Mouse (Mus musculus): ENCODE measurements around the gene Ostm1. TPM values are rescaled to one million over a fixed set of nuclear protein-coding genes. Genes with fewer than 3 reads are reported as not detected.
A peak's percentile ranks its signal among the peaks of the same experiment; 100 is the strongest.

The Ostm1 gene
- polyA plus RNA-seq, 1 experiment: 7.5 TPM

DNA sequence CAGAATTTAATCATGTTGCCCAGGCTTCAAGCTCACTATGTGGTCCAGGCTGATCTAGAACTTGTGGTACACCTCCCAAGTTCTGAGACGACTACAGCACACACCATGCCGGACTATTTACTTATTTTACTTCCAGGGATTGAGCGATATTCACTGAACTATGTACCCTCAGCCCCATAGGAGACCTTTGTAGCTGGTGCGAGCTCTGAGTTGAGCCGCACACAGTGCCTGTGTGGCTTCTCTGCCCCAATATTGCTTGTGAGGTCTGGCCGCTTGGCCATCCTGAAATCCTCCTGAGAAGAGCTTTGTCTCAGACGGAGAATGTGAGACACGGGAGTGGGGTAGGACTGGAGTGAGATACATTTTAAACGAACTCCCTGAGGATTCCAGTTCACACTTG is 31.1 kb downstream of the Ostm1 start:
- H3K36me3 ChIP-seq (replicated peaks; ENCODE audit: low read length): no peaks in the 10 kb centered on the region
- H3K4me1 ChIP-seq: peaks cover 28% of the 10 kb centered on the region
- no peak for TF ChIP-seq GATA1 (IDR thresholded peaks at IDR 0.05; ENCODE audit: borderline replicate concordance, low read length)
- no peak for TF ChIP-seq FLI1 (IDR thresholded peaks at IDR 0.05; ENCODE audit: low read length)
- peaks cover 86% of the 10 kb centered on the region for H3K27me3 ChIP-seq (replicated peaks)
- H3K9me3 ChIP-seq: peaks cover 25% of the 10 kb centered on the region
- no peak overlapping the region for H3K4me3 ChIP-seq (replicated peaks)

DNA sequence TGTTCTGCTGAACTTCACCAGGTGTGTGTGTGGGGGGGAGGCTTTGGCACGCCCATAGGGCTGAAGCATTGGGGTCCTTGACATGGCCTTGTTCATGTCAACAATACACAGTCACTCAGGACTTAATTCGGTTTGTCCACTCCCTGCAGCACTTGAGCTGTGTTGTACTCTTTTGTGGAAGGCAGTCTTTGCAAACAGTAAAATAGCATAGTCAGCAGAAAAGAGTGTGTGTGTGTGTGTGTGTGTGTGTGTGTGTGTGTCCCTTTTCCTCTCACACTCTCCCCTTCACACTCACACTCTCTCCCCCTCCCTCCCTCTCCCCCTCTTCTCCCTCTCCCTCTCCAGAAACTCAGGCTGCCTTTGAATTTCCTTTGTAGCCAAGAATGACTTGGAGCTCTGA is 34.7 kb downstream of the Ostm1 start:
- no peak overlapping the region for H3K4me3 ChIP-seq (replicated peaks)
- H3K27me3 ChIP-seq (replicated peaks): peaks cover 78% of the 10 kb centered on the region
- TF ChIP-seq FLI1 (IDR thresholded peaks at IDR 0.05; ENCODE audit: low read length) (no peak), GATA1 (IDR thresholded peaks at IDR 0.05; ENCODE audit: borderline replicate concordance, low read length) (no peak)

DNA sequence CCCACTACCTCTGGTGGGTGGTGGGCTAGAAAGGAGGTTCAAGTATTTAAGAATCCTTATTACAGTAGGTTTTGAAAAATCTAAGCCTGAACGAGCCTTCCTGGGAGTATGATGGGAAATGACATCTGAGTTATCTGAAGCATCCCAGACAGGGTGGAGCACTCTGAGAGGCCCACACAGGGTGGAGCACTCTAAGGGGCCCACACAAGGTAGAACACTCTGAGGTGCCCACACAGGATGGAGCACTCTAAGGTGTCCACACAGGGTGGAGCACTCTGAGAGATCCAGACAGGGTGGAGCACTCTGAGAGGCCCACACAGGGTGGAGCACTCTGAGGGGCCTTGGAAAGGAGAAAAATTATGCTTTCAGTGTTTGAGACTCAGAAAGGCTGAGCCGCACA is 42.3 kb downstream of the Ostm1 start:
- H3K36me3 ChIP-seq (replicated peaks; ENCODE audit: low read length): no peaks in the 10 kb centered on the region
- TF ChIP-seq GATA1 (IDR thresholded peaks at IDR 0.05; ENCODE audit: borderline replicate concordance, low read length) (no peak), FLI1 (IDR thresholded peaks at IDR 0.05; ENCODE audit: low read length) (no peak)
- no peak overlapping the region for H3K4me3 ChIP-seq (replicated peaks)
- H3K27me3 ChIP-seq (replicated peaks): peaks cover 82% of the 10 kb centered on the region
- H3K9me3 ChIP-seq: peaks cover 10% of the 10 kb centered on the region
- peaks cover 9% of the 10 kb centered on the region for H3K4me1 ChIP-seq

More for the DNA sequence above, 34.7 kb downstream of the Ostm1 start:
- Histone ChIP-seq H3K4me1 (peaks cover 23% of the 10 kb centered on the region), H3K9me3 (peaks cover 18% of the 10 kb centered on the region), H3K36me3 (replicated peaks; ENCODE audit: low read length) (no peaks in the 10 kb centered on the region)

- TF ChIP-seq GATA1 (IDR thresholded peaks at IDR 0.05; ENCODE audit: borderline replicate concordance, low read length): no peak
- no peak for TF ChIP-seq FLI1 (IDR thresholded peaks at IDR 0.05; ENCODE audit: low read length)
- no peak overlapping the region for H3K4me3 ChIP-seq (replicated peaks)
- H3K27me3 ChIP-seq (replicated peaks): peaks cover 97% of the 10 kb centered on the region
- no peaks in the 10 kb centered on the region for H3K36me3 ChIP-seq (replicated peaks; ENCODE audit: low read length)
- H3K9me3 ChIP-seq: peaks cover 7% of the 10 kb centered on the region
- peaks cover 51% of the 10 kb centered on the region for H3K4me1 ChIP-seq
Observed at GRCm38 (mm10) chr10:42630596-42631355, 47.2 kb downstream of the Ostm1 start.

DNA sequence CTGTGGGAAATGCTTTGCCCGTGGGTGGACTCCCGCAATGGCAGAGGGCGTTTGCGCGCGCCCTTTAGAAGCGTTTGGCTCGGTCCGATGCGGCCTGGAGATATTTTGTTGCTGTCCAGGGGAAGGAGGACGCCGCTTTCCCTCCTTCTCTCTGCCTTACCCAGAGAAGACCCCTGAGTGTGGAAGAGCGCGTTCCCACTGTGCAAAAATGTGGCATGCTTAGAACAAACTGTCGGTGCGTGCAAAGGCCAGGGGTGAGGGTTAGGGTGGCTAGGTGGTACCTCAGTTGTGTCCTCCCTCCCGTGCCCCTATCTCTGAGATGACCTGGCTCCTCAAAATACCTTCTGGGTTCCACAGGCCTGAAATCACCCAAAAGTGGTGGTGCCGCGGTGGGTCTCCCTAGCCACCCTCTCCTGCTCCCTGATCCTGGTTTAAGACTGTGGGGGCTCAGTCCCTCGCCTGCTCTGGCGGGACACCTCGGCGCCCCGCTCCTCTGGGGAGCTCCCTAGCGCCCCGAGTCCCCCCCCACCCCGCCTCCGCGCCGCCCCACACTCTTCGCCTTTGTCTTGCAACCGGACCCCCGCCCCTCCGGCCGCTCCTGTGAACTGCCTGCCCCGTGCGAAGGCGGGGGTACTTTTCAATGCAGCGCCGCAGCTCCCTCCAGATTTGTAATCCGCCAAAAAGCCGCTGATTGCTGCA is 48.3 kb downstream of the Ostm1 start:
- Histone ChIP-seq H3K4me1 (peaks cover 60% of the 10 kb centered on the region), H3K36me3 (replicated peaks; ENCODE audit: low read length) (no peaks in the 10 kb centered on the region), H3K4me3 (replicated peaks) (peak overlapping the region; percentile 93)

GRCm38 (mm10) chr10:42632453-42633360 is 49.1 kb downstream of the Ostm1 start:
- peaks cover 67% of the 10 kb centered on the region for H3K4me1 ChIP-seq
- peak overlapping the region; percentile 93 for H3K4me3 ChIP-seq (replicated peaks)
- peaks cover 7% of the 10 kb centered on the region for H3K9me3 ChIP-seq
- no peak for TF ChIP-seq FLI1 (IDR thresholded peaks at IDR 0.05; ENCODE audit: low read length)
- TF ChIP-seq GATA1 (IDR thresholded peaks at IDR 0.05; ENCODE audit: borderline replicate concordance, low read length): no peak
- H3K27me3 ChIP-seq (replicated peaks): peaks cover 96% of the 10 kb centered on the region
- H3K36me3 ChIP-seq (replicated peaks; ENCODE audit: low read length): no peaks in the 10 kb centered on the region

More for the DNA sequence above, 48.3 kb downstream of the Ostm1 start:
- Histone ChIP-seq H3K27me3 (replicated peaks) (peaks cover 98% of the 10 kb centered on the region), H3K9me3 (peaks cover 7% of the 10 kb centered on the region)
- no peak for TF ChIP-seq GATA1 (IDR thresholded peaks at IDR 0.05; ENCODE audit: borderline replicate concordance, low read length)
- no peak for TF ChIP-seq FLI1 (IDR thresholded peaks at IDR 0.05; ENCODE audit: low read length)

- H3K4me1 ChIP-seq: peaks cover 67% of the 10 kb centered on the region
- no peak for TF ChIP-seq GATA1 (IDR thresholded peaks at IDR 0.05; ENCODE audit: borderline replicate concordance, low read length)
- no peak for TF ChIP-seq FLI1 (IDR thresholded peaks at IDR 0.05; ENCODE audit: low read length)
- H3K36me3 ChIP-seq (replicated peaks; ENCODE audit: low read length): no peaks in the 10 kb centered on the region
- H3K4me3 ChIP-seq (replicated peaks): peak overlapping the region; percentile 93
- peaks cover 94% of the 10 kb centered on the region for H3K27me3 ChIP-seq (replicated peaks)
- peaks cover 7% of the 10 kb centered on the region for H3K9me3 ChIP-seq
Observed at GRCm38 (mm10) chr10:42633361-42634121, 49.9 kb downstream of the Ostm1 start.

DNA sequence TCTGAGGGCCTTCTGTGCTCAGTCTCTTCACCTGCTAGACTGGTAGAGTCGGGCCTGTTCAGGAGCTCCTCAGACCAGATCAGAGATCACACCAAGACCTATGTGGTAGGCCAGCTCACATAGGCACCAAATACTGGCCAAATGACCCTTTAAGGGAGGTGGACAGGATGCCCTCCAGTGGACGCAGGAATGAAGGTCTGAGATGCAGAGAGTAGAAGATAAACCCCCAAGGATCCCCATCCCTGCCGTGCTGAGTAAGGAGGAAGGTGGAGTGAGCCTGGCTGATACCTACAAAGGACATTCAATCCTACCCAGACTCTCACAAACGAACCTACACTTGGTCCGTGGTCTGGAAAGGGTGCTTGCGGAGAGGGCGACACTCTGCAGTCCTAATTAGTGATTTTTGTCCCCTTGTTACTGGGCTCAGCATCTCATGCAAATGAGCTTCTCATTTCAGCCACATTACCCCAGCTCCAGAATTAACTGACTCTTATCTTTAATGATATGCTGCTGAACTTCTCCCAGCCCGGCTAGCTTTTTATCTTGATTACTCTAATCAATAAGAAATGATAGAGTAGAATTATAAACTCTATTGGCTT is 50.6 kb downstream of the Ostm1 start:
- Histone ChIP-seq H3K4me1 (peaks cover 67% of the 10 kb centered on the region), H3K4me3 (replicated peaks) (peak overlapping the region; percentile 93), H3K27me3 (replicated peaks) (peaks cover 91% of the 10 kb centered on the region), H3K9me3 (peaks cover 7% of the 10 kb centered on the region), H3K36me3 (replicated peaks; ENCODE audit: low read length) (no peaks in the 10 kb centered on the region)
- no peak for TF ChIP-seq FLI1 (IDR thresholded peaks at IDR 0.05; ENCODE audit: low read length)
- no peak for TF ChIP-seq GATA1 (IDR thresholded peaks at IDR 0.05; ENCODE audit: borderline replicate concordance, low read length)
